ENCODE assay signal across 9 mouse cellular contexts in genomic region chr4:148173811-148174494, GRCm38 (mm10). TPM values are rescaled to one million over a fixed set of nuclear protein-coding genes. Genes with fewer than 3 reads are reported as not detected.
A peak's percentile ranks its signal among the peaks of the same experiment; 100 is the strongest.
DNase-seq lines count a peak whose midpoint lies in the region; ATAC-seq lines count a peak whose summit lies in the region.
"Had no signal": no experiment of that assay in that cellular context is flagged by ENCODE, and none has a peak within 500 bp of the region (broad histone marks: within the 10 kb centered on the region; RNA-seq: fewer than 3 reads in every experiment).

No protein-coding gene starts in this region.

- under 1% methylated on average over 30 of the region's 30 CpGs for WGBS in hindbrain, embryonic 12.5 days
- under 1% methylated on average over 29 of the region's 30 CpGs for WGBS in midbrain, embryonic 13.5 days

- peaks cover 22% of the 10 kb centered on the region for H3K4me1 ChIP-seq in hindbrain, embryonic 12.5 days
- peaks cover 56% of the 10 kb centered on the region for H3K4me1 ChIP-seq in midbrain, embryonic 13.5 days (replicated peaks)

- peak overlapping the region; percentile 44 for H3K4me2 ChIP-seq in hindbrain, embryonic 12.5 days (replicated peaks)
- peak overlapping the region; percentile 43 for H3K4me2 ChIP-seq in midbrain, embryonic 13.5 days (replicated peaks)

- H3K4me3 ChIP-seq in hindbrain, embryonic 12.5 days = peak overlapping the region; percentile 5; the same call in 1 of the 2 replicates
- H3K4me3 ChIP-seq in midbrain, embryonic 13.5 days (replicated peaks) = peak overlapping the region; percentile 18

- H3K27me3 ChIP-seq in hindbrain, embryonic 12.5 days = peaks cover 68% of the 10 kb centered on the region
- peaks cover 73% of the 10 kb centered on the region for H3K27me3 ChIP-seq in midbrain, embryonic 13.5 days

- peak; percentile 51 for DNase-seq in MN1 (ENCODE audit: low spot score)
- peak; percentile 72 for DNase-seq in cerebellum, adult 9-11 months
- no peak for DNase-seq in thymus, postnatal 36 days

- ATAC-seq in hindbrain, embryonic 12.5 days (ENCODE audit: low FRiP score) = peak; percentile 72
- ATAC-seq in midbrain, embryonic 13.5 days = peak; percentile 73
- no peak for ATAC-seq in granulocyte monocyte progenitor cell, adult 5-6 weeks (replicated peaks; ENCODE audit: poor library complexity, severe bottlenecking)
- no peak for ATAC-seq in erythroblast, adult 5-6 weeks (replicated peaks; ENCODE audit: low FRiP score, poor library complexity, severe bottlenecking)
- no peak for ATAC-seq in erythroid progenitor cell, adult 5-6 weeks (replicated peaks; ENCODE audit: low FRiP score, poor library complexity, severe bottlenecking)

- no peaks in the 10 kb centered on the region for H3K36me3 ChIP-seq in hindbrain, embryonic 12.5 days
- H3K36me3 ChIP-seq in midbrain, embryonic 13.5 days = no peaks in the 10 kb centered on the region

- H3K27ac ChIP-seq in hindbrain, embryonic 12.5 days = peak overlapping the region; percentile 79
- H3K27ac ChIP-seq in midbrain, embryonic 13.5 days = peak overlapping the region; percentile 88

- no peak overlapping the region; the same call in 1 of the 2 replicates for H3K9ac ChIP-seq in hindbrain, embryonic 12.5 days
- peak overlapping the region; percentile 39; the same call in 1 of the 2 replicates for H3K9ac ChIP-seq in midbrain, embryonic 13.5 days (replicated peaks)

- H3K9me3 ChIP-seq in hindbrain, embryonic 12.5 days (replicated peaks) = no peaks in the 10 kb centered on the region
- H3K9me3 ChIP-seq in midbrain, embryonic 13.5 days = no peaks in the 10 kb centered on the region

RNA-seq across cellular contexts. Expression of gene Fbxo2, which starts 13.5 kb away (rescaled TPM):
- 3.3 and 10.9 TPM in 2 replicates for polyA plus RNA-seq in hindbrain, embryonic 12.5 days (2016; fragmentation: Nextera tagmentation; extraction: Ambion mirVana)
- polyA plus RNA-seq in midbrain, embryonic 13.5 days (2015; fragmentation: Nextera tagmentation; extraction: Ambion mirVana) = 2.3 and 2.4 TPM in 2 replicates
- total RNA-seq in granulocyte monocyte progenitor cell, adult 5-6 weeks (2014; fragmentation: Nextera tagmentation) = not detected in 2 replicates
- total RNA-seq in granulocyte monocyte progenitor cell, adult 5-6 weeks (2017) = not detected in 2 replicates
- not detected in 2 replicates for total RNA-seq in erythroblast, adult 5-6 weeks (2015; ENCODE audit: low replicate concordance)
- not detected in 2 replicates for total RNA-seq in erythroblast, adult 5-6 weeks (2017; ENCODE audit: low replicate concordance)
- not detected in 2 replicates for total RNA-seq in erythroid progenitor cell, adult 5-6 weeks (2015; ENCODE audit: low replicate concordance)
- total RNA-seq in erythroid progenitor cell, adult 5-6 weeks (2017; ENCODE audit: low replicate concordance) = not detected in 2 replicates

RNA-seq across cellular contexts. Expression of gene Fbxo44, which starts 13.7 kb away (rescaled TPM):
- 77.6 and 80.6 TPM in 2 replicates for polyA plus RNA-seq in hindbrain, embryonic 12.5 days (2016; fragmentation: Nextera tagmentation; extraction: Ambion mirVana)
- polyA plus RNA-seq in midbrain, embryonic 13.5 days (2015; fragmentation: Nextera tagmentation; extraction: Ambion mirVana) = 97.8 and 103 TPM in 2 replicates
- total RNA-seq in granulocyte monocyte progenitor cell, adult 5-6 weeks (2014; fragmentation: Nextera tagmentation) = 2.0 and 2.8 TPM in 2 replicates
- total RNA-seq in granulocyte monocyte progenitor cell, adult 5-6 weeks (2017) = 0.26 and 2.1 TPM in 2 replicates
- total RNA-seq in erythroblast, adult 5-6 weeks (2015; ENCODE audit: low replicate concordance) = not detected in 2 replicates
- 0.43 TPM in 1 of 2 replicates, not detected in the other for total RNA-seq in erythroblast, adult 5-6 weeks (2017; ENCODE audit: low replicate concordance)
- total RNA-seq in erythroid progenitor cell, adult 5-6 weeks (2015; ENCODE audit: low replicate concordance) = 1.1 TPM in 1 of 2 replicates, not detected in the other
- total RNA-seq in erythroid progenitor cell, adult 5-6 weeks (2017; ENCODE audit: low replicate concordance) = not detected in 2 replicates

RNA-seq across cellular contexts. Expression of gene Fbxo6, which starts 22.0 kb away (rescaled TPM):
- 15.2 and 15.9 TPM in 2 replicates for polyA plus RNA-seq in hindbrain, embryonic 12.5 days (2016; fragmentation: Nextera tagmentation; extraction: Ambion mirVana)
- 15.9 and 19.6 TPM in 2 replicates for polyA plus RNA-seq in midbrain, embryonic 13.5 days (2015; fragmentation: Nextera tagmentation; extraction: Ambion mirVana)
- 19.1 and 33.4 TPM in 2 replicates for total RNA-seq in granulocyte monocyte progenitor cell, adult 5-6 weeks (2014; fragmentation: Nextera tagmentation)
- total RNA-seq in granulocyte monocyte progenitor cell, adult 5-6 weeks (2017) = 5.6 and 13.8 TPM in 2 replicates
- total RNA-seq in erythroblast, adult 5-6 weeks (2015; ENCODE audit: low replicate concordance) = 2.7 and 3.3 TPM in 2 replicates
- 1.3 and 2.8 TPM in 2 replicates for total RNA-seq in erythroblast, adult 5-6 weeks (2017; ENCODE audit: low replicate concordance)
- 3.2 TPM in 1 of 2 replicates, not detected in the other for total RNA-seq in erythroid progenitor cell, adult 5-6 weeks (2015; ENCODE audit: low replicate concordance)
- total RNA-seq in erythroid progenitor cell, adult 5-6 weeks (2017; ENCODE audit: low replicate concordance) = 2.1 TPM in 1 of 2 replicates, not detected in the other

RNA-seq across cellular contexts. Expression of gene Draxin, which starts 43.5 kb away (rescaled TPM):
- 11.6 and 12.8 TPM in 2 replicates for polyA plus RNA-seq in hindbrain, embryonic 12.5 days (2016; fragmentation: Nextera tagmentation; extraction: Ambion mirVana)
- 14.6 and 20.4 TPM in 2 replicates for polyA plus RNA-seq in midbrain, embryonic 13.5 days (2015; fragmentation: Nextera tagmentation; extraction: Ambion mirVana)
- total RNA-seq in granulocyte monocyte progenitor cell, adult 5-6 weeks (2014; fragmentation: Nextera tagmentation) = not detected in 2 replicates
- total RNA-seq in granulocyte monocyte progenitor cell, adult 5-6 weeks (2017) = 0.05 TPM in 1 of 2 replicates, not detected in the other
- total RNA-seq in erythroblast, adult 5-6 weeks (2015; ENCODE audit: low replicate concordance) = 0.42 TPM in 1 of 2 replicates, not detected in the other
- 0.84 TPM in 1 of 2 replicates, not detected in the other for total RNA-seq in erythroblast, adult 5-6 weeks (2017; ENCODE audit: low replicate concordance)
- total RNA-seq in erythroid progenitor cell, adult 5-6 weeks (2015; ENCODE audit: low replicate concordance) = 0.42 TPM in 1 of 2 replicates, not detected in the other
- not detected in 2 replicates for total RNA-seq in erythroid progenitor cell, adult 5-6 weeks (2017; ENCODE audit: low replicate concordance)
- polyA plus RNA-seq: heart, embryonic 16.5 days had no signal

RNA-seq across cellular contexts. Expression of gene Mad2l2, which starts 43.8 kb away (rescaled TPM):
- polyA plus RNA-seq in hindbrain, embryonic 12.5 days (2016; fragmentation: Nextera tagmentation; extraction: Ambion mirVana) = 85.5 and 89.9 TPM in 2 replicates
- polyA plus RNA-seq in midbrain, embryonic 13.5 days (2015; fragmentation: Nextera tagmentation; extraction: Ambion mirVana) = 105 and 106 TPM in 2 replicates
- 27.7 and 36.6 TPM in 2 replicates for total RNA-seq in granulocyte monocyte progenitor cell, adult 5-6 weeks (2014; fragmentation: Nextera tagmentation)
- 4.3 and 10.0 TPM in 2 replicates for total RNA-seq in granulocyte monocyte progenitor cell, adult 5-6 weeks (2017)
- total RNA-seq in erythroblast, adult 5-6 weeks (2015; ENCODE audit: low replicate concordance) = 7.3 and 8.6 TPM in 2 replicates
- 3.4 and 7.1 TPM in 2 replicates for total RNA-seq in erythroblast, adult 5-6 weeks (2017; ENCODE audit: low replicate concordance)
- total RNA-seq in erythroid progenitor cell, adult 5-6 weeks (2015; ENCODE audit: low replicate concordance) = 11.5 and 20.5 TPM in 2 replicates
- total RNA-seq in erythroid progenitor cell, adult 5-6 weeks (2017; ENCODE audit: low replicate concordance) = 0.30 and 5.5 TPM in 2 replicates

Comparison
In these comparisons a context has a peak if more than half of its experiments do, and no peak if none do; other contexts are left out.
1. DNase-seq: peak in MN1 (single experiment) and cerebellum, adult 9-11 months (single experiment); none in thymus, postnatal 36 days (0 of 2).
2. ATAC-seq: peak in hindbrain, embryonic 12.5 days (single experiment) and midbrain, embryonic 13.5 days (single experiment); none in granulocyte monocyte progenitor cell, adult 5-6 weeks (single experiment), erythroblast, adult 5-6 weeks (single experiment) and erythroid progenitor cell, adult 5-6 weeks (single experiment).